19 mouse cellular contexts compared by ENCODE assay signal in the genomic region with DNA sequence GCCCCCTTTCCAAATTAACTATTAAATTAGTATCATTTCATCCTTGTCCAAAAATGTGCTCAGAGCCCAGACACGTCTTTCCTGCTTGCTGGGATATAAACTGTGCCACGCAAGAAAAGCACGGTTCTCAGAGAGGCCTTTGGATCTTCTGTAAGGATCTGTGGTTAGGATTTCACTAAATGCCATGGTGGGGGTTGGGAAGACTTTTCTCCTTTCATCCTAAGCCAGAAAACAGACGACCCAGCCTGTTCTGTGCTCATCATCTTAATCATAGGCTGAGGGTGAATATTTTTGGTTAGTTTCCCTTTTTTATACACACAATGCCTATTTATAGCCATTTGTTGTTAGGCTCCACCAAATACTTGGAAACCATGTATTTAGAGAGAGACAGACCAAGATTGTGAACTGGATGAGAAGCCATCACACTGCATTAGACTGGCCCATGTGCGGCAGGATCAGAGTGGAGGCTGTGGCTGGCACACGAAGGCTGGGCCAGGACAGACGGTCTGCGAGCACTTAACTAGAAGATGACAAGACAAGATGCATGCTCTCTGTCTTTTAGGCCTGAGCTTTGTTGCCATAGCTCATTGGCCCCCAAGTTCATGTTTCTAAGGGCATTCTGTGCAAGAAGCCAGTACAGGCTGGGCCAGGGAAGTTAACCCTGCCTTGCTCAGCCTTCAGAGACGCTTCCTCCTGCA.
A peak's percentile ranks its signal among the peaks of the same experiment; 100 is the strongest.
DNase-seq lines count a peak whose midpoint lies in the region; ATAC-seq and TF ChIP-seq lines count a peak whose summit lies in the region.
"Had no signal": no experiment of that assay in that cellular context is flagged by ENCODE, and none has a peak within 500 bp of the region (broad histone marks: within the 10 kb centered on the region; RNA-seq: fewer than 3 reads in every experiment).

No protein-coding gene starts in this region.

- H3K4me3 ChIP-seq in intestine, embryonic 14.5 days (ENCODE audit: low read depth, low read length): no peak overlapping the region
- H3K4me3 ChIP-seq in intestine, postnatal 0 days (ENCODE audit: low read depth, low read length): no peak overlapping the region
- no peak overlapping the region for H3K4me3 ChIP-seq in embryonic facial prominence, embryonic 13.5 days
- no peak overlapping the region for H3K4me3 ChIP-seq in macrophage (ENCODE audit: inconsistent target)
- H3K4me3 ChIP-seq: forebrain, embryonic 15.5 days; hindbrain, embryonic 13.5 days had no signal

- H3K36me3 ChIP-seq in intestine, embryonic 14.5 days (ENCODE audit: control insufficient read depth, insufficient read depth, low read length): no peaks in the 10 kb centered on the region
- no peaks in the 10 kb centered on the region for H3K36me3 ChIP-seq in intestine, postnatal 0 days (ENCODE audit: control insufficient read depth, insufficient read depth)
- H3K36me3 ChIP-seq in embryonic facial prominence, embryonic 13.5 days: no peaks in the 10 kb centered on the region
- no peaks in the 10 kb centered on the region for H3K36me3 ChIP-seq in macrophage (ENCODE audit: inconsistent target)
- H3K36me3 ChIP-seq: forebrain, embryonic 15.5 days; hindbrain, embryonic 13.5 days had no signal

- H3K9me3 ChIP-seq in intestine, embryonic 14.5 days (ENCODE audit: control insufficient read depth, low read length): no peaks in the 10 kb centered on the region
- no peaks in the 10 kb centered on the region for H3K9me3 ChIP-seq in intestine, postnatal 0 days (ENCODE audit: control insufficient read depth)
- H3K9me3 ChIP-seq in embryonic facial prominence, embryonic 13.5 days: no peaks in the 10 kb centered on the region
- H3K9me3 ChIP-seq: forebrain, embryonic 15.5 days; hindbrain, embryonic 13.5 days had no signal

- intact Hi-C loops in gastrocnemius, postnatal 36 days (cut with DNase I): no loop called here

- peak; percentile 39 for DNase-seq in intestine, embryonic 14.5 days (ENCODE audit: low spot score)
- DNase-seq in lung, postnatal 10 days: peak; percentile 58
- DNase-seq in lung, postnatal 36 days: no peak
- DNase-seq in gastrocnemius, postnatal 36 days: no peak
- DNase-seq in B cell, adult 2 months: no peak
- DNase-seq: cerebellum, adult 11-12 months; cerebellum, postnatal 36 days; kidney, adult 11 months; midbrain, embryonic 14.5 days; right cerebral cortex, postnatal 14 days; thymus, postnatal 36 days had no signal

- H3K4me2 ChIP-seq in intestine, embryonic 14.5 days (ENCODE audit: low read length): no peak overlapping the region
- no peak overlapping the region for H3K4me2 ChIP-seq in intestine, postnatal 0 days (replicated peaks; ENCODE audit: low read depth)
- H3K4me2 ChIP-seq in embryonic facial prominence, embryonic 13.5 days: no peak overlapping the region
- H3K4me2 ChIP-seq: forebrain, embryonic 15.5 days; hindbrain, embryonic 13.5 days; liver, embryonic 11.5 days had no signal

- no peak for ATAC-seq in intestine, embryonic 14.5 days (replicated peaks; ENCODE audit: low FRiP score, low TSS enrichment, low read depth)
- ATAC-seq in intestine, postnatal 0 days: no peak
- ATAC-seq in embryonic facial prominence, embryonic 13.5 days (ENCODE audit: insufficient number of reproducible peaks, insufficient read depth, low FRiP score, low TSS enrichment, low read depth): peak; percentile 64; the same call in 1 of the 2 replicates
- ATAC-seq: activated CD4-positive, CD25-positive, alpha-beta regulatory T cell, adult 4 months; forebrain, embryonic 15.5 days had no signal

- 64% methylated on average over 9 of the region's 9 CpGs for WGBS in intestine, embryonic 14.5 days
- 81% methylated on average over 9 of the region's 9 CpGs for WGBS in intestine, postnatal 0 days
- WGBS in embryonic facial prominence, embryonic 13.5 days: 34% methylated on average over 9 of the region's 9 CpGs
- WGBS in macrophage (ENCODE audit: missing documents): 83% methylated on average over 9 of the region's 9 CpGs

- H3K4me1 ChIP-seq in intestine, embryonic 14.5 days (replicated peaks; ENCODE audit: control insufficient read depth, insufficient read depth, low read length): peaks cover 24% of the 10 kb centered on the region
- no peaks in the 10 kb centered on the region; the same call in 1 of the 2 replicates for H3K4me1 ChIP-seq in intestine, postnatal 0 days (replicated peaks; ENCODE audit: control insufficient read depth, insufficient read depth, low read length)
- peaks cover 42% of the 10 kb centered on the region for H3K4me1 ChIP-seq in embryonic facial prominence, embryonic 13.5 days
- H3K4me1 ChIP-seq: forebrain, embryonic 15.5 days had no signal

- H3K9ac ChIP-seq in intestine, embryonic 14.5 days (ENCODE audit: low read length): no peak overlapping the region
- no peak overlapping the region for H3K9ac ChIP-seq in intestine, postnatal 0 days (ENCODE audit: low read depth, low read length)
- H3K9ac ChIP-seq in embryonic facial prominence, embryonic 13.5 days: no peak overlapping the region
- H3K9ac ChIP-seq: forebrain, embryonic 15.5 days; hindbrain, embryonic 13.5 days had no signal

- H3K27me3 ChIP-seq in intestine, embryonic 14.5 days (replicated peaks; ENCODE audit: control insufficient read depth, insufficient read depth, low read length): no peaks in the 10 kb centered on the region
- H3K27me3 ChIP-seq in intestine, postnatal 0 days (replicated peaks; ENCODE audit: control insufficient read depth, insufficient read depth, low read length): no peaks in the 10 kb centered on the region
- no peaks in the 10 kb centered on the region for H3K27me3 ChIP-seq in embryonic facial prominence, embryonic 13.5 days
- H3K27me3 ChIP-seq: CH12.LX; forebrain, embryonic 15.5 days; hindbrain, embryonic 13.5 days had no signal

- TF ChIP-seq CTCF in intestine, postnatal 0 days (IDR thresholded peaks at IDR 0.05; ENCODE audit: low read depth): no peak

- no peaks in the 10 kb centered on the region for H3K79me2 ChIP-seq in macrophage (ENCODE audit: inconsistent target)

- H3K27ac ChIP-seq in intestine, embryonic 14.5 days (ENCODE audit: low read depth): no peak overlapping the region
- no peak overlapping the region for H3K27ac ChIP-seq in intestine, postnatal 0 days (ENCODE audit: low read depth, low read length)
- peak overlapping the region; percentile 92 for H3K27ac ChIP-seq in embryonic facial prominence, embryonic 13.5 days
- 0 out of 2 replicates have a peak overlapping the region, but pooled peaks have one; percentile 8 for H3K27ac ChIP-seq in macrophage
- H3K27ac ChIP-seq: forebrain, embryonic 15.5 days; hindbrain, embryonic 13.5 days had no signal

Comparison
In these comparisons a context has a peak if more than half of its experiments do, and no peak if none do; other contexts are left out.
1. DNase-seq: peak in intestine, embryonic 14.5 days (single experiment) and lung, postnatal 10 days (single experiment); none in lung, postnatal 36 days (single experiment), gastrocnemius, postnatal 36 days (0 of 2) and B cell, adult 2 months (0 of 2).
2. H3K27ac ChIP-seq: peak in embryonic facial prominence, embryonic 13.5 days (single experiment) and macrophage (single experiment); none in intestine, embryonic 14.5 days (single experiment) and intestine, postnatal 0 days (single experiment).